Mouse (Mus musculus): ENCODE data around the gene Arhgef16. TPM values are rescaled to one million over a fixed set of nuclear protein-coding genes. Genes with fewer than 3 reads are reported as not detected.

Gene Arhgef16
- 9.3 and 12.3 TPM in 2 replicates for polyA plus RNA-seq (2012; rRNA removed)

DNA sequence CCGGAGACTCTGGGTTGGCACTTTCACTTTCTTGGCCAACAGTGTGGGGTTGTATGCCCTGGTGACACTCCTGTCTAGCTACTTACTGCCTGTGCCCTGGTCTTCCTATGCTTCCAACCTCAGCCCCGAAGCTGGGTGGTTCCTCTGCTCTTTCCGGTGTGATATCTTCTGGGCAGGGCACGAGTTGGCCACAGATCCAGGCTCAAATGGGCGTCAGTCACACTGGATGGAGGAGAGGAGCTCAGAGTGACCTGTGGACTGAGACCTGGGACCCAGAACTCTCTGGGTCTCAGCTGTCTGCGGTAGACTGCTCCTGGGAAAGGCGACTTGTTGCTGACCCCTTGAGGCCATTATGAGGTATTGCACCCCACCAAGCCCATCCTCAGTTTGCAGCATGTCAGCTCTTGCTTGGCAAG is at the start of gene Arhgef16:
Arhgef16 (minus strand) TSS at position 211 of the 416 bp plus-strand sequence.
- Histone ChIP-seq H3K36me3 (ENCODE audit: control insufficient read depth, insufficient read depth, low read length) (no peaks in the 10 kb centered on the region), H3K27me3 (ENCODE audit: control insufficient read depth, insufficient read depth, low read length) (no peaks in the 10 kb centered on the region; the same call in 1 of the 2 replicates), H3K4me1 (replicated peaks; ENCODE audit: control insufficient read depth, insufficient read depth, low read length) (0 out of 2 replicates have a peak, but pooled peaks cover 4% of the 10 kb centered on the region), H3K4me3 (ENCODE audit: control insufficient read depth, insufficient read depth, low read length) (no peak within 1 kb of the TSS), H3K27ac (ENCODE audit: control insufficient read depth, insufficient read depth, low read length) (no peak within 1 kb of the TSS)
- no peak for TF ChIP-seq POLR2A (IDR thresholded peaks at IDR 0.05; ENCODE audit: control insufficient read depth, extremely low read depth, insufficient read depth, low read length, poor library complexity)
- peak; percentile 80; the same call in 1 of the 2 replicates for TF ChIP-seq CTCF (IDR thresholded peaks at IDR 0.05; ENCODE audit: borderline replicate concordance, control insufficient read depth, extremely low read depth, insufficient read depth, low read length, poor library complexity)
- 16% methylated on average over 7 of the region's 7 CpGs for WGBS
- DNase-seq, result no peak

DNA sequence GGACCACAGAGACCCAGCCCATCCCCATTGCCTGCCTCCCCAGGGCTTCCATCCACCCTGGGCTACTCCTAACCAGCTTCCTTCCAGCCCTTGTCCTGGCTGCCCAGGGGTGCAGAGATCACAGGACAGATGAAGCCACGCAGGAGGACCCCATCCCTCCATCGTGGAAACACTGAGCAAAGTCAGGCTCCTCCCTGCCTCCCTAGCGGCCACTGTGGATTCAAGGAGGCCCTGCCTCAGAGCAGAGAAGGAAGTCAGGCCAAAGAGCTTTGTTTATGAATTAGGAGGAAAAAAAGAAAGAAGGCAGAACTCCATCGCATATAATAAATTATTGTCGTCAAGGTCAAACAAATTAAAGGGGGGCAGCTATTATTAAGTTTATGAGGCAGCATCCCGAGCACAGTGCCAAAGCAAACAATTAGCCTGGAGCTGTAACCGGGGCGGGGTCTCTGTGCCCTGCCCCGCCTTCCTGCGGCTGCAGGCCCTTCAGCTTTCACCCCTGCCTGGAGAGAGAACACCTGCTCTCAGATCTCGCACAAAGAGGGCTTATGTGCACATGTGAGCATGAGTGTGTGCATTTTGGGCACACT is 46.8 kb upstream of the Arhgef16 start:
- TF ChIP-seq POLR2A (IDR thresholded peaks at IDR 0.05; ENCODE audit: control insufficient read depth, extremely low read depth, insufficient read depth, low read length, poor library complexity), result no peak
- TF ChIP-seq CTCF (IDR thresholded peaks at IDR 0.05; ENCODE audit: borderline replicate concordance, control insufficient read depth, extremely low read depth, insufficient read depth, low read length, poor library complexity), result no peak
- Histone ChIP-seq H3K27me3 (ENCODE audit: control insufficient read depth, insufficient read depth, low read length) (no peaks in the 10 kb centered on the region), H3K36me3 (ENCODE audit: control insufficient read depth, insufficient read depth, low read length) (no peaks in the 10 kb centered on the region), H3K4me1 (replicated peaks; ENCODE audit: control insufficient read depth, insufficient read depth, low read length) (no peaks in the 10 kb centered on the region), H3K4me3 (ENCODE audit: control insufficient read depth, insufficient read depth, low read length) (no peak overlapping the region), H3K27ac (ENCODE audit: control insufficient read depth, insufficient read depth, low read length) (no peak overlapping the region)
- DNase-seq, result no peak
- 83% methylated on average over 11 of the region's 11 CpGs for WGBS

GRCm38 (mm10) chr4:154346731-154347522 is 45.5 kb upstream of the Arhgef16 start:
- no peak overlapping the region for H3K27ac ChIP-seq (ENCODE audit: control insufficient read depth, insufficient read depth, low read length)
- DNase-seq, result no peak
- 92% methylated on average over 19 of the region's 19 CpGs for WGBS
- H3K4me3 ChIP-seq (ENCODE audit: control insufficient read depth, insufficient read depth, low read length), result no peak overlapping the region
- H3K4me1 ChIP-seq (replicated peaks; ENCODE audit: control insufficient read depth, insufficient read depth, low read length), result no peaks in the 10 kb centered on the region
- no peaks in the 10 kb centered on the region for H3K27me3 ChIP-seq (ENCODE audit: control insufficient read depth, insufficient read depth, low read length)
- TF ChIP-seq CTCF (IDR thresholded peaks at IDR 0.05; ENCODE audit: borderline replicate concordance, control insufficient read depth, extremely low read depth, insufficient read depth, low read length, poor library complexity) (no peak), POLR2A (IDR thresholded peaks at IDR 0.05; ENCODE audit: control insufficient read depth, extremely low read depth, insufficient read depth, low read length, poor library complexity) (no peak)
- H3K36me3 ChIP-seq (ENCODE audit: control insufficient read depth, insufficient read depth, low read length), result no peaks in the 10 kb centered on the region

DNA sequence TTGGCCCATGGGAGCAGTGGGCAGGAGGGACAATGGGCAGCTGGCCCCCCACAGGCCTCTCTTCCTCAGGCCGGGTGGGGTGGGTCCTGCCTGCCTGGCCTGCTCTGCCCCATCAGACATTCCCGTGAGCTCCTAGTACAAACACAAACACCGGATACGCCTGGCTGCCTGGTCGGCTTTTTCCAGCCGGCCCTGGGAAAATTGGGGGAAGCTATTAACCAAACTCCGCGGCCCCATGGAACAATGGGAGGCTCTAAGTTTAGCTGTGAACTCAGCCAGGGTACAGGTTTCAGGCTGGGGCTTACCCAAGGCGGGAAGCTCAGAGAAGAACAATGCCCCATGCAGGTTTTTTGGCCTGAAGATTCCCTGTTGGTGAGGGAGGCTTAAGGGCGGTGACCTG is 35.2 kb upstream of the Arhgef16 start:
- Histone ChIP-seq H3K36me3 (ENCODE audit: control insufficient read depth, insufficient read depth, low read length) (no peaks in the 10 kb centered on the region), H3K27ac (ENCODE audit: control insufficient read depth, insufficient read depth, low read length) (no peak overlapping the region), H3K4me1 (replicated peaks; ENCODE audit: control insufficient read depth, insufficient read depth, low read length) (no peaks in the 10 kb centered on the region), H3K27me3 (ENCODE audit: control insufficient read depth, insufficient read depth, low read length) (no peaks in the 10 kb centered on the region), H3K4me3 (ENCODE audit: control insufficient read depth, insufficient read depth, low read length) (no peak overlapping the region)
- 94% methylated on average over 10 of the region's 10 CpGs for WGBS
- DNase-seq, result no peak
- TF ChIP-seq POLR2A (IDR thresholded peaks at IDR 0.05; ENCODE audit: control insufficient read depth, extremely low read depth, insufficient read depth, low read length, poor library complexity), result no peak

DNA sequence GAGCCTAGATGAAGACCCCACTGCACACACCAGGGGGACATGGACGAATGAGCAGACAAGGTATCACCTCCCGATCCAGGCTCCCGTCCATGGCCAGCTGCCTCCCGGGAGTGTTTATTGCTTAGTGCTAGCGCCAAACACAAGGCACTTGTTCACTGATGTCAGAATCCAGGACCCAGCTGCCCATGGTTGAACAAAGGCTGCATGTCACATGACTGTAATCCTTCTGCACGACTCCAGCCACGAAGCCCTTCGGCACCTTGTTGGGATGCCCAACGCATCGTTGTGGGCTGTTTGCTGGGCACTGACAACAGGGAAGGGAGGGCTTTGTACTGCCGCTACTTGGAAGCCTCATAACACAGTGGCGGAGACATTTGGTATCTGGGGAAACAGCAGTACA is 34.3 kb upstream of the Arhgef16 start, which contains the start of gene B230104I21Rik:
B230104I21Rik (plus strand) TSS at position 367 of the 400 bp plus-strand sequence.
- peak within 1 kb of the TSS; percentile 54 for H3K4me3 ChIP-seq (ENCODE audit: control insufficient read depth, insufficient read depth, low read length)
- 94% methylated on average over 12 of the region's 12 CpGs for WGBS
- H3K4me1 ChIP-seq (replicated peaks; ENCODE audit: control insufficient read depth, insufficient read depth, low read length), result no peaks in the 10 kb centered on the region
- no peak for TF ChIP-seq CTCF (IDR thresholded peaks at IDR 0.05; ENCODE audit: borderline replicate concordance, control insufficient read depth, extremely low read depth, insufficient read depth, low read length, poor library complexity)
- no peaks in the 10 kb centered on the region for H3K27me3 ChIP-seq (ENCODE audit: control insufficient read depth, insufficient read depth, low read length)
- no peak within 1 kb of the TSS for H3K27ac ChIP-seq (ENCODE audit: control insufficient read depth, insufficient read depth, low read length)
- H3K36me3 ChIP-seq (ENCODE audit: control insufficient read depth, insufficient read depth, low read length), result no peaks in the 10 kb centered on the region
- no peak for DNase-seq

- Histone ChIP-seq H3K36me3 (ENCODE audit: control insufficient read depth, insufficient read depth, low read length) (no peaks in the 10 kb centered on the region), H3K27me3 (ENCODE audit: control insufficient read depth, insufficient read depth, low read length) (no peaks in the 10 kb centered on the region), H3K4me3 (ENCODE audit: control insufficient read depth, insufficient read depth, low read length) (peak overlapping the region; percentile 54), H3K4me1 (replicated peaks; ENCODE audit: control insufficient read depth, insufficient read depth, low read length) (no peaks in the 10 kb centered on the region), H3K27ac (ENCODE audit: control insufficient read depth, insufficient read depth, low read length) (no peak overlapping the region)
- 69% methylated on average over 48 of the region's 48 CpGs for WGBS
- TF ChIP-seq POLR2A (IDR thresholded peaks at IDR 0.05; ENCODE audit: control insufficient read depth, extremely low read depth, insufficient read depth, low read length, poor library complexity) (no peak), CTCF (IDR thresholded peaks at IDR 0.05; ENCODE audit: borderline replicate concordance, control insufficient read depth, extremely low read depth, insufficient read depth, low read length, poor library complexity) (no peak)
- no peak for DNase-seq
These were observed 33.4 kb upstream of the Arhgef16 start for GRCm38 (mm10) chr4:154334699-154335402.
